Mouse (Mus musculus) C2C12 (cell line): ENCODE measurements around the gene Rpn2. TPM values are rescaled to one million over a fixed set of nuclear protein-coding genes. Genes with fewer than 3 reads are reported as not detected.

ENCODE experiments used
- H3K27me3 ChIP-seq: one replicate; pipeline ENCODE4 v1.6.1; 2011; ENCODE audit not compliant: control insufficient read depth, insufficient read depth, insufficient read length
- H3K36me3 ChIP-seq: one replicate; pipeline ENCODE4 v1.6.1; 2011; ENCODE audit not compliant: control insufficient read depth, insufficient read depth
- H3K4me3 ChIP-seq: one replicate; pipeline ENCODE4 v1.5.1; 2011; ENCODE audit warnings: mild to moderate bottlenecking, control low read depth; ENCODE audit not compliant: poor library complexity, insufficient read depth, severe bottlenecking
- H3K79me2 ChIP-seq: one replicate; pipeline ENCODE4 v1.6.1; 2011; ENCODE audit not compliant: control insufficient read depth, insufficient read depth
- H3K79me3 ChIP-seq: one replicate; pipeline ENCODE4 v1.6.1; 2011; ENCODE audit warnings: low read depth, control low read depth
- H3ac ChIP-seq: one replicate; pipeline ENCODE3; 2011; ENCODE audit warnings: low read depth; ENCODE audit not compliant: control insufficient read depth, insufficient read length
- CEBPB ChIP-seq: IDR thresholded peaks from one replicate; pipeline ENCODE4 v1.6.1; 2011; ENCODE audit warnings: low read depth, mild to moderate bottlenecking, control low read depth, moderate library complexity
- CTCF ChIP-seq: IDR thresholded peaks from one replicate; pipeline ENCODE4 v1.5.1; 2011; ENCODE audit not compliant: control insufficient read depth, insufficient read depth, insufficient read length
- FOSL1 ChIP-seq: IDR thresholded peaks from one replicate; pipeline ENCODE4 v1.8.0; 2011; ENCODE audit warnings: mild to moderate bottlenecking, low read length; ENCODE audit not compliant: poor library complexity, insufficient read depth, severe bottlenecking
- MAX ChIP-seq: IDR thresholded peaks from one replicate; pipeline ENCODE4 v1.6.1; 2011; ENCODE audit warnings: mild to moderate bottlenecking, control low read depth
- MYOD1 ChIP-seq: IDR thresholded peaks from one replicate; pipeline ENCODE4 v1.6.1; 2011; ENCODE audit warnings: low read depth; ENCODE audit not compliant: control insufficient read depth, insufficient read length
- MYOG ChIP-seq: IDR thresholded peaks from one replicate; pipeline ENCODE4 v1.6.1; 2011; ENCODE audit not compliant: control insufficient read depth, insufficient read length; ENCODE audit errors: extremely low read depth
- USF1 ChIP-seq: IDR thresholded peaks from one replicate; pipeline ENCODE4 v1.6.1; 2011; ENCODE audit warnings: low read depth, mild to moderate bottlenecking, control low read depth, moderate library complexity
- polyA plus RNA-seq: library from polyadenylated mRNA; unstranded; fragments of >200 nt; fragmentation: generic; extraction: Trizol; gene quantifications from one replicate; pipeline ENCODE4 v1.2.1, GENCODE M21; 2012; ENCODE audit warnings: missing spikeins

Gene Rpn2
- polyA plus RNA-seq, 1 experiment = 210 TPM

- Histone ChIP-seq H3K79me3 (no peaks in the 10 kb centered on the region), H3K36me3 (peaks cover 96% of the 10 kb centered on the region), H3ac (no peak overlapping the region), H3K79me2 (no peaks in the 10 kb centered on the region), H3K27me3 (no peaks in the 10 kb centered on the region), H3K4me3 (no peak overlapping the region)
- TF ChIP-seq MAX (no peak), CEBPB (no peak), FOSL1 (no peak), MYOG (no peak), CTCF (no peak), USF1 (no peak), MYOD1 (no peak)
These were observed 34.9 kb downstream of the Rpn2 start for GRCm38 (mm10) chr2:157313718-157314117.

DNA sequence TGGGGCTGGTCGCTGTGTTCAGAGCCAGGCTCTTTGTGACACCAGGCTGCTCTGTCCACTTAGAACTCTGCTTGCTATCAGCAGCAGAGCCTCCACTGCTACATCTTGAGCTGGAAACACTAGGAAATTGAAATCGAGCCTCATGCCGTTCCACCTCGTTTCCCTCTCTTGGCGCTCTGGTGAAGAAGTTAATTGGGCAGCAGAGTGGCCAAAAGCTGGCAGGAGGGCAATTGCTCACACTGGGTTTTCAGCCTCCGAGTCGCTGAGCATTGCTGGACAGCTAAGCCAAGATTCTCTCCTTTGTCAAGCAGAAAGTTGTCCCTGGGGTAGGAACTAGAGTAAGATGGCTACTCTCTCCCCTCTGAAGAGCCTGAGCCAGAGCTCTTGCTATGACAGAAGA is 35.5 kb downstream of the Rpn2 start:
- Histone ChIP-seq H3K4me3 (no peak overlapping the region), H3ac (no peak overlapping the region), H3K79me2 (no peaks in the 10 kb centered on the region), H3K27me3 (no peaks in the 10 kb centered on the region), H3K36me3 (peaks cover 93% of the 10 kb centered on the region), H3K79me3 (no peaks in the 10 kb centered on the region)
- TF ChIP-seq CTCF = no peak
- no peak for TF ChIP-seq MAX
- TF ChIP-seq FOSL1 = no peak
- no peak for TF ChIP-seq CEBPB
- no peak for TF ChIP-seq USF1
- TF ChIP-seq MYOD1 = no peak
- TF ChIP-seq MYOG = no peak

DNA sequence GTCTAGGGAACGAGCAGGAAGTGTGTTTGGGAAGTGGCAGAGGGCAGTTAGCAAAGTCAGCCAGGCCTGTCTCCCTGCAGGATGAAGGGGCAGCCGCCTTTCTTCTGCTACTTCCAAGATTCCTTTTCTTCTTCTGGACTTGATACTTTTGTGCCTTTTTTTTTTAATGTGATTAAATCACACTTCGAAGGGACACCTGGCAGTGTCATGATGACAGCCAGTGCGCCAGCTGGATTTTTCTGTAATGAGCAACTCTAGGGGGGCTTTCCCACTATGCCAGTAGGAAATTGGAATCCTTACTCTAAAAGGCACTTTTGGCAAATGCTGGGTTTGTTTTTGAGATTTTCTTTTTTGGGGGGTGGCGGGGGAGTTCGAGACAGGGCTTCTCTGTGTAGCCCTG is 36.7 kb downstream of the Rpn2 start:
- Histone ChIP-seq H3K79me3 (no peaks in the 10 kb centered on the region), H3ac (no peak overlapping the region), H3K4me3 (no peak overlapping the region), H3K27me3 (no peaks in the 10 kb centered on the region), H3K36me3 (peaks cover 91% of the 10 kb centered on the region), H3K79me2 (no peaks in the 10 kb centered on the region)
- TF ChIP-seq FOSL1 (no peak), CTCF (no peak), MAX (no peak)

DNA sequence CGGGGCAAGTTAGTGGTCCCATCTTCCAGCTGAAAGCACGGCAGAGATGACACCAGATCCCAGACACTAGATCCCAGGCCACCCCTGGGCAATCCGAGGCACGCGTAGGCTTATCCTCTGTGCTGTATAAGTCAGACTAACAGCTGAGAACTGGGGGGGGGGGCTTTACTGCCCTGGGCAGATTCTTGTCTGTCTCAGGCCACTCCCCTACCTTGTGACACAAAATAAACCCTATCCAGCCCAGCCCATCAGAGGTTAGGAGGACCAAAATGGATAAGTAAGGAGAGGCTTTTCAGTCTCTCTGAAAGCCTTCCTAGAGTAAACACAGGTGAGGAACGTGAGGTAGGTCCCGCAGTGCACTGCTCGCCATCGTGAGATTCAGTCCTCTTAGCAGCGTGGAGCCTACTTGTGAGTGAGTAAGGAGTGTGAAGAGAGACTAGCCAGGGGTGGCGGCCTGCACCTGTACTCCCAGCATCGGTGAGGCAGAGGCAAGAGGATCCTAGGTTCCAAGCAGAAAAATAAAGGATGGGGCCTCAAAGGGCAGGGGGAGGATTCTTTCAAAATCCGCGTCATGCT is 37.6 kb downstream of the Rpn2 start:
- peaks cover 89% of the 10 kb centered on the region for H3K36me3 ChIP-seq
- H3K79me3 ChIP-seq = no peaks in the 10 kb centered on the region
- H3ac ChIP-seq = no peak overlapping the region
- no peak overlapping the region for H3K4me3 ChIP-seq
- TF ChIP-seq MYOD1 (no peak), MAX (no peak), CEBPB (no peak), MYOG (no peak), CTCF (no peak), FOSL1 (no peak)
- H3K79me2 ChIP-seq = no peaks in the 10 kb centered on the region
- H3K27me3 ChIP-seq = no peaks in the 10 kb centered on the region

GRCm38 (mm10) chr2:157317220-157317619 is 38.4 kb downstream of the Rpn2 start:
- Histone ChIP-seq H3K27me3 (no peaks in the 10 kb centered on the region), H3K4me3 (no peak overlapping the region), H3ac (no peak overlapping the region), H3K36me3 (peaks cover 89% of the 10 kb centered on the region), H3K79me2 (no peaks in the 10 kb centered on the region), H3K79me3 (no peaks in the 10 kb centered on the region)
- TF ChIP-seq USF1 (no peak), CEBPB (no peak), MAX (no peak), MYOD1 (no peak), FOSL1 (no peak), CTCF (no peak), MYOG (no peak)

GRCm38 (mm10) chr2:157320135-157320534 is 41.3 kb downstream of the Rpn2 start:
- TF ChIP-seq CEBPB (no peak), CTCF (no peak), USF1 (no peak), FOSL1 (no peak), MYOG (no peak), MAX (no peak), MYOD1 (no peak)
- no peaks in the 10 kb centered on the region for H3K27me3 ChIP-seq
- no peak overlapping the region for H3ac ChIP-seq
- H3K79me2 ChIP-seq = no peaks in the 10 kb centered on the region
- peaks cover 89% of the 10 kb centered on the region for H3K36me3 ChIP-seq
- H3K79me3 ChIP-seq = no peaks in the 10 kb centered on the region
- H3K4me3 ChIP-seq = no peak overlapping the region
